Mouse (Mus musculus): Measurements from ENCODE around the gene Kcng3.

The Kcng3 gene

GRCm38 (mm10) chr17:83630787-83631678 lies 662 bp downstream of the Kcng3 start:
- peak; percentile 72 for DNase-seq

DNA sequence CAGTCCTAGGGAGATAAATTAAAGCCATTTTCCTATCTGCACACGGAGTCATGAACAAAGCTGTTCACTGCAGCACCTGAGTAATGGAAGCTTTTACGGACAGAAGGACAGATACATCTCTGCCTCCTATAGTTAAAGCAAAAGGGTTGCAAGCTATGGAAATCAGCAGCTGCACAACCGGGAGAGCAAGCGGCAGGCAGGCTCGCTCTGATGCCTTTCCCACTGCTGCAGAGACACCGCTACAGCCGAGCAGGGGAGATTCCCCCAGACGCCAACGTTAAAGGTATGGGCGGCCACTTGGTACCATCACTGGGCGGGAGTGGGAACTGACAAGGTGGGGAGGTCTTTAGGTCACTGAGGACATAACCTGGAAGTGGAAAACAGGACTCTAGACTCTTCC lies 17.8 kb downstream of the Kcng3 start:
- no peak for DNase-seq

- DNase-seq: no peak
Measured at GRCm38 (mm10) chr17:83609532-83609931, 22.2 kb downstream of the Kcng3 start.

GRCm38 (mm10) chr17:83600976-83601375 lies 30.7 kb downstream of the Kcng3 start:
- no peak for DNase-seq

GRCm38 (mm10) chr17:83595966-83596365 lies 35.7 kb downstream of the Kcng3 start:
- no peak for DNase-seq

GRCm38 (mm10) chr17:83594526-83594925 lies 37.2 kb downstream of the Kcng3 start:
- DNase-seq: no peak

DNA sequence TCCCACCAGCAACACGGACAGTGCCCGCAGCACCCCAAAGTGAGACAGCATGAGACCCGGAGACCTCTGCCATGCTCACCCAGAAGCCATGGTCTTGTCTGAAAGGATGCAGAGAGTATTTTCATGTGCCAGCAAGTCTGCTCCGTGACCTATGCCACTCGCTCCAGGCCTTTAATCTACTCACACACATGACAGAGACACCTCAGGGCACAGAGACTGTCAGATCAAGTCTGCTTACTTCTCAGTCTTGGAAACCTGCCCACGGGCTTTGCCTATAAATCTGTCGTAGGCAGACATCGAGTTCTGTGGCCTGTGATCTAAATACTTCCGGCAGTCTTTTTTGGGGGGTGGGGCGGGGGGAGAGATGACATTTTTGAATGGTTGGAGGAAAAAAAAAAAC lies 38.3 kb downstream of the Kcng3 start:
- DNase-seq: no peak

GRCm38 (mm10) chr17:83588663-83589341 lies 42.9 kb downstream of the Kcng3 start:
- DNase-seq: peak; percentile 27

GRCm38 (mm10) chr17:83587731-83588130 lies 44.0 kb downstream of the Kcng3 start:
- DNase-seq: no peak

DNA sequence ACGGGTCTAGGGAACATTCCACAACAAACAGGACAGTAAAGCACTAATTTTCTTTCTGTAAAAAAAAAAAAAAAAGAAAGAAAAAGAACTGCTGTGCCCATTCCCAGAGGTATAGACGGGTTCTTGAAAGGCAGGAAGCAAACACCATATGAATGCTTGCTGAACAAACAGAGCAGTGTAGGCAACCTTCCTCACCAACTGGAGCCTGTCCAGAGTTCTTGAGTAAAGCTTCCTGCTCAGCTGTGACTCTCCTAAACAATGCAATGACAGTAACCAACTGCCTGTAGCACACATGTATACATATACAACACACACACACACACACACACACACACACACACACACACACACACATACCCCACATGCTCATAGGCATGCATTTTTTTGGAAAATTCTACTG lies 49.1 kb downstream of the Kcng3 start:
- DNase-seq: no peak

GRCm38 (mm10) chr17:83580734-83581133 lies 51.0 kb downstream of the Kcng3 start:
- DNase-seq: no peak

- no peak for DNase-seq
Measured at GRCm38 (mm10) chr17:83576810-83577371, 54.8 kb downstream of the Kcng3 start.

DNA sequence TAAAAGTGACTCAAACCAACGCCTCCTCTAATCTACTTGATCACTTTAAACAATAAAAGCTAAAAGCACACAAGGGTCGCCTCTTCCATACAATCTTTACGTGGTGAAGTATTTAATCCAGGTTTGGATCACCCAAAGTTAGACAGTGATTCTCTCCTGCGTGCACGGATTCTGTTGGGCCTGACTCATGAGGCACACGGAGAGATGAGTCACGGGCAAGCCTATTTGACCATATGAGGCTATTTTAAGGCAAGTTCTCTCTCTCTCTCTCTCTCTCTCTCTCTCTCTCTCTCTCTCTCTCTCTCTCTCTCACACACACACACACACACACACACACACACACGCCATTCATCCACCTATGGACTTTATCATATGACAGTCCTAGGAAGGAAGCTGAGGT lies 57.1 kb downstream of the Kcng3 start:
- no peak for DNase-seq

DNA sequence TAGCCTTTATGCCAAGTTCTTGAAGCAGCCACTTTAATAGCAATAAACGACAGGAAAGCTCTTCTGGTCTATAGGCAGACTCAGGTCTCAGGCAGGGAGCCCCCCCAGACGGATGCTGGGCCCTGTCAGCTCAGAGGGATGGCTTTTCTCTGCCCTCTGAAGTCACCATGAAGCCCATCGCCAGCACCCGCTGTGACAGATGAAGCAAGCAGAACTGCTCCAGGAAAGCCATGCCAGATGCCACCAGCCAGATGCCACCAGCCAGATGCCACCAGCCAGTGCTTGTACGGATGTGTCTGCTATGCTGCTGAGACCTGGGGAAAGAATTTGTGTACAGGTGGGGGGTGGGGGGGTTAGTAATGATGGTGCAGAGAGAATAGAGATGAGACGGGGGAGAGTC lies 58.6 kb downstream of the Kcng3 start:
- DNase-seq: no peak

- DNase-seq: no peak
Measured at GRCm38 (mm10) chr17:83572366-83572765, 59.3 kb downstream of the Kcng3 start.

DNA sequence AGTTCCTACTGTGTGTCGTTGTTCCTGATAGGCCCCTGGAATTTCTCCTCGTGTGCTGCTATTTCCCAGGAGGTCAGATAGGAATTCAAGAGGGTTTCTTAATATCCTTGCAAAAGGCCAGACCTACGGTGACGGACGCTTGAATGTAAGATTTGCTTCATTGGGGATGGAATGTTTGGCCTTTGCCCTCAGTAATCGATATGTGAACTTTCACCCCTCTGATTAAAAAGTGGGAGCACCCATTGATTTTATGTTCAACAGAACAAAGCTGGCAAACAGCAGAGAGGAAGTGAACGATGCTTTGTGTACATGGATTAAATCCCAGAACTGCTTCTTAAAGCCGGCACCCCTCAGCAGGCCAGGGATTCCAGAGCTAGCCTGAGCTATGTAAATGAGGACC lies 64.3 kb downstream of the Kcng3 start:
- no peak for DNase-seq

- no peak for DNase-seq
Measured at GRCm38 (mm10) chr17:83565506-83565905, 66.2 kb downstream of the Kcng3 start.

DNA sequence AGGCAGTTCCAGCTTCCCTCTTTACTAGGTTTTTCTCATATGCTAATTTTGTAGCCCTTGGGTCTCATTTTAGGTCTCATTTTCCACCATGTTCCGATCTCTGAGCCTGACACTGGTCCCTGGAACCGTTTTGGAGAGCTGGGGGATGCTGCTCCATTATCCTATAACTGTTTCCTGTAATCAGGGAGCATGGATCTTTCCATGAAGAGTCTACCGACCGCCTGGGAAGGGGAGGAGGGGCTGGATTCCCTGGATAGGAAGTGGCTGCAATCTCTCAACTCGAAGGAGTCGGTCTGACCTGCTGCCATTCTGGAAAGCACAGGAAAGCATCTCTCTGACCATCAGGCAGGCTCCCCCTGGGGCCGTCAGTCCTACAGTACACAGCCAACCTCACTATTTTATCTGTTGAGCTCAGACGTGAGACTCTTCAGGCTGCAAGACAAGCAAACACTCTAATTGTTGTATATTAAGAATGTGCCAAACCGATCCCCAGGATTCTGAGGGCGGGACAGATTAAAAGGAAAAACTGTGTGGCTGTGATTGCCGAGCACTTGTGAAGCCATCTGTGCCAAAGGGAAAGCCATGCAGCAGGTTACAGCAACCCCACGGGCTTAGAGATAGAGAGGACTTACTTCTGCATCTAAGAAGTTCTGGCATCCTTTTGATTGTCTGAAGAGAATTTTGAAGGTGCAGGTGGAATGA lies 67.4 kb downstream of the Kcng3 start:
- no peak for DNase-seq

DNA sequence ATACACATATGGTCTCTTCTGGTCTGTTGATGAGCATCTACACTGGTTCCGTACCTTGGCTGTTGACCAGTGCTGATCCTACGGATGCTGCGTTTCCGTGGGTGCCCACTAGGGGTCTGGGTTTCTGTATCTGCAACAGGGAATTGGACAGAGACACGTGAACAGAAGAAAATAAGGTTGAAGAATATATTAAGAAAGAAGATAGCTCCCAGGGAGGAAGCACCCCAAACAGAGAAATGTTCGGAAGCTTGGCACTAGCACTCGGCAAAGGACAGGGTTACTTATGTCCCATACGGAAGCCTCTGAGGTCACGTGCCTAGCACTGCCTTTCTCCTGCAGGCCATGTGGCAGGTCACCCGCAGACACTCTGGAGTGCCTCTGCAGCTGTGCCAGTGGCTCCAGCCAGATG lies 68.0 kb downstream of the Kcng3 start:
- peak; percentile 85 for DNase-seq

GRCm38 (mm10) chr17:83562153-83563010 lies 69.3 kb downstream of the Kcng3 start:
- DNase-seq: no peak

- peak; percentile 59 for DNase-seq
Measured at GRCm38 (mm10) chr17:83559081-83559480, 72.6 kb downstream of the Kcng3 start.

DNA sequence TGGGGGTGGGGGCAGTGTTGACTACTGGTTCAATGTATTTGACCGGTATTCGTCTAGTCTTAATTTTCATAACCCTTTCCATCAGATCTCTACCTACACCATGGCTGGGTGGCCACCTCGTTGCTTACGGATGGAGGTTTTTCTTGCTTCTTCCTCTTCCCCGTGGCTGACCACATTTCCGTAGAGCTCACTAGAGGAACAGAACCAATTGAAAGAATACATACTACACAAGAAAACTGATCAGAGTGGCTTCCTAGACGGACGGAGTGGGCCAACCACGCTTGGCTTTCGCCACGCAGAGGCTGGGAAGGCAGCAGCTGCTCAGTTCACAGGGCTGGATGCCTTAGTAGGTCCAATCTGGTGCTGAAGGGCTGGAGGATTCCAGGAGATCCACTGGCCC lies 75.9 kb downstream of the Kcng3 start:
- no peak for DNase-seq

All from thymus, postnatal 4 days (tissue).